Mouse (Mus musculus) natural killer cell, adult 2 months (primary cell): ENCODE results near the gene Stab1.

Source experiments
- DNase-seq, 2 experiments: peaks; one replicate each; pipeline ENCODE4 v3.0.0; 2022; ENCODE audit warnings: low spot score in 2 of 2

Gene Stab1

DNA sequence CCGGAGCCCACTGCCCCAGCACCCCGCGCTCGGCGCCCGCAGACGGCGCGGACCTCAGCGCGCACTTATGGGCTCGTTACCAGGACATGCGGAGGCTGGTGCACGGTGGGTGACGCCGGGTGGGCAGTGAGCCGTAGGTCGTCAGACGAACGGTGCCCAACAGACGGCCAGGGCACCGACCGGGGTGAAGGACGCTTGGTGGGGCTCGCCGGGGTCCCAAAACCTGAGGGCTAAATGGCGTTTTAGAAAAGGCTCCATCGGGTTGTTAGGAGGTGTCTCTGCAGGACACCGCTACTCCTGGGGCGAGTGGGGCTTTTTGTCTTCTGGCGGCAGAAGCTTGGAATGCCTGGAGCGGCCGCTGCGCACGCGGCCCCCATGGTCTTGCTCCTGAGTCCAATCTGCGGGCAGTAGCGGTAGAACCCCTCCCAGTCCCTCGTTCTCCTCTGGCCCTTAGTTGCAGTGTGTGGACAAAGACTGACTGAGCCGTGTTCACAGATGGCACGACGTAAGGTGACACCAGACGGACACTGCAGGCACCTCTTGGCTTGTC, 37.1 kb downstream of the Stab1 start:
- no peak for DNase-seq

DNA sequence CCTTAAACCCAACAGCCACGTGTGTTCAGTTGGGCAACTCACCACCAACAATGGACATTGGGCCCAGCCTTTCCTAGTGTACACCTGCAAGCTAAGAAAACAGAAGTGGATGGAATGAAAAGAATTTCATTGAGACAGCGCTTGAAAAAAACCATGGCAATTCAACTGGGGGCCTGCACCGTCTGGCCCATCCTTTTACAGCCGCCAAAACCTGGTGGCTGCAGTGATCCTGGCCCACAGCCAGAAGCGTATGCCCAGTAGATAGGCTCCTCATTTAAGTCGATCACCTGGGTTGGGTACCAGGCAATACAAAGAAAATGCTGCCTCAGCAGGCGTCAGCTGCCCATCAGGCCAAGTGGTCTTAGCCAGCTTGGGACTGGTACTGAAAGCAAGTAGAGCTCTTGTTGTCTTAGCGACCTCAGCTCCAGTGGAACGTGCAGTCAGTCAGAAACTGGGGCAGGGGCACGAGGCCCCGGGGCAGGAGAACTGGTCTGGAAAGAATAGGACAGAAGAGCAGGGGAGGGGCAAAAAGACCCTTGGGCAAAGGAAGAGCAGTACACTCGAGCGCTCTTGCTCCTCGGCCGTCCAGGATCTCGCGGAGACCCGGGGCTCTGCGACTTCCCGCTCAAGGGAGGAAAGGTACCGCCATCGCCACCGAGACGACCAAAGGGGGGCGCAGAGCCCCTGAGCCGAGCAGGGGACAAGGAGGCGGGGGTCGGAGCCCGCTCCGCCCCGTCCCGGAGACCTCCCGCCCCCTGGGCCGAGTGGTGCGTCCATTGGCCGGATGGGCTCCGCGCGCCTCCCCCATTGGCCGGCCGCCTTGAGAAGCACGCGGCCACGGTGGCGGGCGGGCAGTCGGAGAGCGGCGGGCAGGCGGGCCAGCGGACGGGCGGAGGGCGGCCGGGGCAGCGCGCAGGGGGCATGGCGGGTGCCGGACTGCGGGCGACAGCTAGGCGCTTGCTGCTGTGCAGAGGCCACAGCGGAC, 37.9 kb downstream of the Stab1 start, which contains the start of gene Nt5dc2:
TSS of gene Nt5dc2 (plus strand) at position 818 of the 985 bp plus-strand sequence.
- peak; percentile 70 to 74 for DNase-seq

DNA sequence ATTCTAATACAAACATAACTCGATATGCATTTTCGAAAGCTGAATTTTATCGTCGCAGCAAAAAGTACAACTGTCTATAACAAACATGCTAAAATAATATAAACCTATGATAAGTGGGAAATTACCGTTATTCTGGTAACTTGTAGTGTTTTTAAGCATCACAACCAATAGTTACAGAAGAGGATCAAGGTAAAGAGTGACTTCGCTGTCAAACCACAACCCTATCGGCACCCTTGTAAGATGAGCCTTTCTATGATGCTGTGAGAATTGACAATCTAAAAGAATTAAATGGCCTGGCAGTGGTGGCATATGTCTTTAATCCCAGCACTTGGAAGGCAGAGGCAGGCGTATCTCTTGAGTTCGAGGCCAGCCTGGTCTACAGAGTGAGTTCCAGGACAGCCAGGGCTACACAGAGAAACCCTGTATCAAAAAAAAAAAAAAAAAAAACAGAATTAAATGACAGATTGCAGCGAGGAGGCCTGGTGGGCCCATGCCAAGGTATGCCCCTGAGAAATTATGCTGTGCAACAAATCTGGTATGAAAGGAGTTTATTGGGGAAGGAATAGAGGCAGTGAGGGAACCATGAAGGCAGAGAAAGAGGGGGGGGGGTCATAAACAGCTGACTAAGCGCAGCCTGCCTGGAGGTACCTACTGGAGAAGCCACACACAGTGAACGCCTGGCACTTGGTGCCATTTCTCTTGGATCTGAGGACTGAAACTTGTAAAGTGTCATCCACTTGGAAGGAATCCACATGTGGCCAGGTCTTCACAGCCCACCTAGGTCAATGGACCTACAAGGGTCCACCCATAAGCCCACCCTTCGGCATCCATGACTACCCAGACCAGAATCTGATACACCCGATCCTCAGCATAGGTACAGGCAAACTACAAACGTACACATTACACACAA, 38.9 kb downstream of the Stab1 start:
- no peak for DNase-seq

DNA sequence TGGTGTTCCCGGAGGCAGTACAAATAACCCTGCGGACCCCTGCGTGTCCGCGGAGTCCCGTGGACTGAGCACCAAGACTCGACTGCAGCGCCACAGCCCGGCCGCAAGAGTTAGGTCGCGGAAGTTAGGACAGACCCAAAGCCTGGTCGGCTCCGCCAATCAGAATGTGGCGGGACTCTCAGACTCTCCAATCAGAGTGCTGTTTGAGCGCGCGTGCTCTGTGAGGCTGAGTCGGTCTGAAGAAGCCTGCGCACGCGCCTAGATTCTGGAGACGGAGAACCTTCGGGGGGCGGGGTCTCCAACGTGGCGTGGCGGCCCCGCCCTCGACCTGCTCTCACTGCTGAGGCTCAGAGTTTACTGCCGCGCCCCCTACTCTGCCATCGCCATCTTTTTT, 39.6 kb downstream of the Stab1 start, which contains the start of gene Smim4:
TSS of gene Smim4 (minus strand) at position 131 of the 394 bp plus-strand sequence.
- DNase-seq, result peak; percentile 96 to 97

DNA sequence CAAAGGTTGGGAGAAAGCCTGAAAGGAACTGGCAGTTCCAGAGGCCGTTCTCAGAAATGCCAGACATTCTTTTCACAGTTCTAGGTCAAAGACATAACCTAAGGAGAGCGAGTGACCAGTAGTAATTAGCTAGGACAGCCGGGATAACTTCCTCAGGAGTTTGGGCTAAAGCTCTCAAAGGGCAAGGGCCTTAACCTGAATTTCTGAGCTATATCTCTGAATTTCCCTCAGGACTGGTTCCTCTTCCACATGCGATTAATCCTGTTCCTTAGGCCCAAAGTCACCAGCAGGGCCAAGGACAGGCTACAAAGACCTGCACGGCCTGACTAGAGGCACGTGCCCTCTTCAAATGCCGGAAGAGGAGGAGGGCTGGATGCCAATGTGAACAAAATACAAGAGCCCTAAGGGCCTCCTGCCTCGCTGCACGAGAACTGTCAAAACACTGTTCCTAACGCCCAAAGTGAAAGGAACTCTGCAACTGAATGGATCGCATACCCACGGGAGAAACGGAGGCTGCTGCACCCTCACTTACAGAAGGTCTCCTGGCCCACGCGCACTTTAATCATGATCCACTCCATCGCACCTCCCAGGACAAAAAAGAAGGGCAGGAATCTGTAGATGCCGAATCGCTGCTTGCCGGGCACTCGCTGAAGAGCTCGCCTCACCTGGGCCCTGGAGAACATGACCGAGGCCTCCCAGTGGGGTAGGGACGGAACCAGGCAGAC, 40.2 kb downstream of the Stab1 start:
- DNase-seq, result peak; percentile 52 to 53

DNA sequence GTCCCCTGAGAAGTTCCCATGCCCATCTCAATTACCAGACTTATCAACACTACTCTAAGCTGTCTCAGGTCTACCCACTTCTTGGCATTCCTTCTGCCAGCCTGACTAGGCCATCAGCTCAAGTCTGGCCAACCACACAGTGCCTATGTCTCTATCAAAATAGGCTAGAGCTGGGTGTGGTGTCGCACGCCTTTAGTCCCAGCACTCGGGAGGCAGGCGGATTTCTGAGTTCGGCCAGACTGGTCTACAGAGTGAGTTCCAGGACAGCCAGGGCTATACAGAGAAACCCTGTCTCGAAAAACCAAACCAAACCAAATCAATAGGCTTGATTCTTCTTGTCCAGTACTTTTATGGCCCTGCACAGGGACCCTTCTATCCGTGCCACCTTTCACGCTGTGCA, 41.6 kb downstream of the Stab1 start:
- no peak for DNase-seq

DNA sequence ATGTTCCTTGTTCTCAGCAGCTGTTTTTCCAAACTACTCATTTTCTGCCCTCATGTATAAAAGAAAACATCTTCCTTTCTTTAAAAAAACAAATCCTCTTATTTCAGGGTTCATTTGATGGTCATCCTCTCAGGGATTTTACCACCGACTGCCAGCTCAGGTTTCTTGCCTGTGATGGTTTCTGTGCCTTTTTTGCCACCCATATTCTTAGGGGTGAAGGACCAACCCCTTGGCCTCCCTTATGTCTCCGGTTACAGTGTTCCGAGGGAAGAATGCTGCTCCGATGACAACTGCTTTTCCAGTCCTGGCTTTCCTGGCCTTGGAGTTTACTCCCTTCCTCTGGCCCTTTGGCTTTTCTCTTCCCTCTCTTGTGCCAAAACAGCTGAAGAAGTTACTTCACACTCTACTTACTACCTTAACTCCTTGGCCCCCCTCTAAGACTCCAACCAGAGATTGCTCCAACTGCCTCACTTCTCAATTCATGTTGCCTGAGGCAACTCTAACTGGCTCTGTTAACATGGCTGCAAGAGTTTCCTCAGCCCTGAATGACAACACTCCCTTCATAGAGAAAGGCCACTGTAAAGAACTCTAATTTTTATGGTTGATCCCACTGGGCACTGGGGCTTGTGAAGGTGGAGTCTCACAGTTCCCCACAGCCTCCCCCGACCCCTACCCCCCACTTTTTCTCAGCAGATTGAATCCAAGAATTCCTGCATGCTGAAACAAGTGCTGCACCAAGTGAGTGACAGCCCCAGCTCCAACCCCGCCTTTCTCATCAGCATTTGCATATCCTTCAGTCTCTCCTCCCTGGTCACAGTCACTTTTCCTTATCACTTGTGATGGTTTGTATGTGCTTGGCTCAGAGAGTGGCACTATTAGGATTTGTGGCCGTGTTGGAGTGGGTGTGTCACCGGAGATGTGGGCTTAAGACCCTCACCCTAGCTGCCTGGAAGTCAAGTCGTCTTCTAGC, 43.0 kb downstream of the Stab1 start:
- no peak for DNase-seq

DNA sequence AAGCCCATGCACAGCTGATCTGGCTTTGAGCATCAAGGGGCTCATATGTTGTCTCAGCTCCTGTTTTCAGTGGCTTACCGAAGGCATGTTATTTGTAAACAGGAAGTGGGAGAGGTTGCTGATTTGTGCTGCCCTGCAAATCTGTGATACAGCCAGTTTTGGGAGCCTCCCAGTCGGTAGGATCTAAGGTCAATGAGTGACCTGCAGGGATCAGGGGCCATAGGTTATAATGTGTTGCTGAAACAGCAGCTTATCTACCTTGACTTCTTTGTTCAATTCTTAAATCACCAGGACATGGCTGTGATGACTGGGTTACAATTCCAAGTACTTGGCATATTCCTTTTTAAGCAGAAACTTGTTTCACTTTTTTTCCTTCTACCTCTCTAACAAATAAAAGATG, 52.9 kb downstream of the Stab1 start:
- DNase-seq, result no peak

DNA sequence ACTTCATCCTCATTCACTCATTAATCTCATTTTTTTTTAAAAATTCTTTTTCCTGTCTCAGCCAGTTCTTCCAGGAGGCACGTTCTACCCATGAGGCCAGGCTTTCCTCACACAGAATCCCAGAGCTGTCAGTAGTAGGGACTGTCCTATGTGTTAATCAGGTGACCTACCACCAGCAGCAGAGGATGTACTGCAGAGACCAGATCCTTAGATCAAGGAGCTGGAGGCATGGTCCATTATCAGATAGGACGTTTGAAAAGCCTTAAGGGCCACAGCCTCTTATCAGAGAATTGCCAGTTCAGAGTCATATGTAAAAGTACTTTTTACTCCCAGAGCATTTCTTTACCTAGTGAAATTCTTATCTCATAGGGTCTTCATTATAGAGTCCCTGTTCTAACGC, 54.4 kb downstream of the Stab1 start:
- no peak for DNase-seq

DNA sequence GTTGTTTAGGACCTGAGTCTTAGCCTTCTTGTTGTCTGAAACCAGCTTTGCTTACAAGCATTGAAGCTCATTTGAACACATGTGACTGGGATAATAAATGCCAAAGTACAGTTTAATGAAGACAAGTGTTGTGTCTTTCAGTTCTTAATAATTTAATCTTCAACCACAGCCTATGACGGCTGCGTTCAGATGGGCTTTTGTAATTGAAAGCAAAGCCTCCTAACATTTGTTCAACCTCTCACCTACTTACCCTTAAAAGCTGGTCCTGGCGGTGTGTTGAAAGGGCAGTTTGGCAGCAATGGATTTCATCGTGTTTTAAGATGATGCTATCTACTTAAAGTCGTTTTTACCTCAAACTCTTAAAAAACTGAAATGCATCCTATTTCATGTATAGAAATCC, 56.3 kb downstream of the Stab1 start:
- no peak for DNase-seq

DNA sequence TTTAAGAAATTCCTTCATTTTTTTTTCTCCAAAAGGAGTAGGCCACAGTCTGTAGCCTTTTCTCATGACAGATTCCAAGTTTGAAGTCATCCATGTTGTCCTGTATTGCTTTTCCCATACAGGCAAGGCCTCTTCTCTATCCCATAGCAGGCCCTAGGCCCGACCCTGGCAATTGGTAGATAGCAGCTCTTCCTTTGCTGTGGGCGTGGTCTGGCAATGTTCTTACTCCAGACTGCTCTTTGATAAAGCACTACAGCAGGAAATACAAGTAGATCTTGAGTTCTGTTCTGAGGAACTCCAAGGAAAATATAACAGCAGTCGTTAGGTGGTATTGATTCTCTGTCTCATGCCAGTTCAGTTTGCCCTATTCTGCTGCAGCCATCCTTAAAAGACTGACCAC, 57.8 kb downstream of the Stab1 start:
- no peak for DNase-seq

DNA sequence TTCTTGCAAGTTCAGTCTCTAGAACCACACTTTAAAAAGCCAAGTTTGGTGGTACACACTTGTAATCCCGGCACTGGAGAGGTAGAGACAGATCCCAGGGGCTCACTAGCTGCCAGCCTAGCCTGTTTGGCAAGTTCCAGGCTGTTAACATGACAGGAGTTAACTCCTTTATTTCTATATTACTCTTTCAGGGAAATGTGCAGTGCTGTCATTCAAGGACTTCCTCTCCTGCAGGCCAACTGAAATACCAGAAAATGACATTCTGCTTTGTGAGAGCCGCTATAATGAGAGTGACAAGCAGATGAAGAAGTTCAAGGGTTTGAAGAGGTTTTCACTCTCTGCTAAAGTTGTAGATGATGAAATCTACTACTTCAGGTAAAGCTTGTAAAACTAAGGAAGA, 63.3 kb downstream of the Stab1 start:
- DNase-seq, result no peak

DNA sequence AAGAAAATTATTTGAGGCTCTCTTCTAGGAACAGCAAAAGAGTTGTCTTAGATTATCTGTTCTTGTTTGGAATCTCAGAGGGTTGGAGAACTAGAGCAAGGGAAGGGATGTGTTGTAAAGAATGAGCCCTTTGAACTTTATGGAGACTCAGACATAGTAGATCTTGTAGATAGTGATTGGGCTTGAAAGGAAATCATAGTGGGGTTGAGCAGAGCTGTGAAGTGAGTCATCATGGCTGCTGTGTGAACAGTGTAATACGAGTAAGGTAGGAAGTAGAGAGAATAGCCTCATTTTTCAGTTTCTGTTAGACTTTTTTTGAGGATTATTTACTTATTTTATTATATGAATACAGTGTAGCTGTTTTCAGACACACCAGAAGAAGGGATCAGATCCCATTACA, 78.5 kb downstream of the Stab1 start:
- DNase-seq, result no peak
